Mouse (Mus musculus) kidney, adult 8-10 months (tissue): ENCODE measurements at regions not wholly inside any gene's neighbourhood (a gene's known extent, or its start where the extent isn't known, plus 50 kb on each side); places are given as distances from the start of the nearest gene placed in this dataset.

ENCODE experiments used
- DNase-seq, 2 experiments: peaks; one replicate each; pipeline ENCODE4 v3.0.0; 2022

- DNase-seq, result no peak
Measured at GRCm38 (mm10) chr4:54170202-54170931, 344.5 kb downstream of the Tmem38b start.

DNA sequence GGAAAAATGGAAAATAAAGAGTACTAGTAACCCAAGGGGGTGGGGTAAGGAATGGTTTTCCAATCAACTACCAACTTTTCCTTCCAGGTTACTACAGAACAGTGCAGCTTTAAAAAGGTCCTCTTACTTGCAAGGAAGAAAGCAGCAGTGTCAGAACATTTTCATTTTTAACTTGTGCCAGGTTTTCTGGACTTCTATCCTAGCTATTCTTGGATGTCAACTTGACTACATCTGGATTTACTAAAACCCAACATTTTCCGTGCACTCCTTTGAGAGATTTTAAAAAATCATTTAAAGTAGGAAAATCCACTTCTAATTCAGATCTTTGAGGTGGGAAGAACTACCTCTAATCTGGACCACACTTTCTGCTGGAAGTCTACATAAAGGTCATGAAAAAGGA is 358.4 kb downstream of the Tmem38b start:
- no peak for DNase-seq

GRCm38 (mm10) chr4:54195734-54196133 is 369.9 kb downstream of the Tmem38b start:
- DNase-seq, result no peak

DNA sequence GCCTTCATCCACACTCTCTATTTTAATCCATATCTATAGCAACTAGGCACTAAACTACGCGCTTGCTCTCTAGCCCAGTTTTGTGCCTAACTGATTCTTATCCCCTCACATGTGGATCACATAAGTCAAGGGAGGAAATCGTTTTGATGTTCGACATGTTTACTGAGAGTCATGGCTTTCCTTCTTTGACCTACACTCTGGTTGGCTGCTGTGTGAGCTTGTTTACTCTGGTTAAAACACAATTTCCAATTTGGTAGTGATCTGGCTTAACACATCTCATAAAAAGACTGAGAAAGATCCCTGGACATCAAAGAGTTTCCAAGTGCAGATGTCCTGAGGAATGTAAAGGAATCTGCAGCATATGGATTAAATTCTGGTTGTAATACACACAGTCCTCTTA is 376.6 kb downstream of the Tmem38b start:
- no peak for DNase-seq

GRCm38 (mm10) chr4:54224572-54224971 is 398.7 kb downstream of the Tmem38b start:
- no peak for DNase-seq
